Mouse (Mus musculus) neural tube, embryonic 15.5 days (tissue): ENCODE data around the gene Amotl1. TPM values are rescaled to one million over a fixed set of nuclear protein-coding genes. Genes with fewer than 3 reads are reported as not detected.
"Not testable (repeated sequence)": the region's sequence is repeated elsewhere in the genome, so short reads cannot be mapped to it uniquely, and the experiment has no call there.

ENCODE experiments used
- ATAC-seq: fragments of 200-750 bp; cut with Nextera tagmentation; 2 replicates; pipeline ENCODE4 v1.8.0; 2017; ENCODE audit warnings: mild to moderate bottlenecking, moderate TSS enrichment, moderate library complexity; ENCODE audit not compliant: low FRiP score
- H3K27ac ChIP-seq: fragments of 300-500 bp; sonication (generic); replicated peaks from 2 replicates; pipeline ENCODE4 v1.5.1; 2015; ENCODE audit warnings: mild to moderate bottlenecking, inconsistent platforms
- H3K27me3 ChIP-seq: fragments of 300-500 bp; sonication (generic); replicated peaks from 2 replicates; pipeline ENCODE4 v1.6.1; 2015; ENCODE audit warnings: inconsistent platforms
- H3K36me3 ChIP-seq: fragments of 300-500 bp; sonication (generic); 2 replicates; pipeline ENCODE4 v1.6.1; 2015; ENCODE audit warnings: inconsistent platforms
- H3K4me1 ChIP-seq: fragments of 300-500 bp; sonication (generic); 2 replicates; pipeline ENCODE4 v1.6.1; 2015; ENCODE audit warnings: inconsistent platforms
- H3K4me2 ChIP-seq: fragments of 300-500 bp; sonication (generic); 2 replicates; pipeline ENCODE4 v1.6.1; 2015; ENCODE audit warnings: inconsistent platforms, mild to moderate bottlenecking, moderate library complexity
- H3K4me3 ChIP-seq: fragments of 300-500 bp; sonication (generic); replicated peaks from 2 replicates; pipeline ENCODE4 v1.5.1; 2015; ENCODE audit warnings: mild to moderate bottlenecking, inconsistent platforms
- H3K9ac ChIP-seq: fragments of 300-500 bp; sonication (generic); replicated peaks from 2 replicates; pipeline ENCODE4 v1.6.1; 2015; ENCODE audit warnings: mild to moderate bottlenecking, inconsistent platforms
- H3K9me3 ChIP-seq: fragments of 300-500 bp; sonication (generic); replicated peaks from 2 replicates; pipeline ENCODE4 v1.6.1; 2016; ENCODE audit warnings: inconsistent platforms
- WGBS: fragments of 180-500 bp; shearing (Covaris S2); methylation state at CpG from one replicate; pipeline ENCODE4 v1.1.7; 2015; ENCODE audit warnings: mixed read lengths; 5-methylcytosine and 5-hydroxymethylcytosine counted together
- polyA plus RNA-seq: library from polyadenylated mRNA; unstranded; fragments of >200 nt; fragmentation: Nextera tagmentation; extraction: Ambion mirVana; gene quantifications from 2 replicates; pipeline ENCODE4 v1.2.1, GENCODE M21; 2015

The Amotl1 gene
- polyA plus RNA-seq, result 6.8 and 9.3 TPM in 2 replicates

DNA sequence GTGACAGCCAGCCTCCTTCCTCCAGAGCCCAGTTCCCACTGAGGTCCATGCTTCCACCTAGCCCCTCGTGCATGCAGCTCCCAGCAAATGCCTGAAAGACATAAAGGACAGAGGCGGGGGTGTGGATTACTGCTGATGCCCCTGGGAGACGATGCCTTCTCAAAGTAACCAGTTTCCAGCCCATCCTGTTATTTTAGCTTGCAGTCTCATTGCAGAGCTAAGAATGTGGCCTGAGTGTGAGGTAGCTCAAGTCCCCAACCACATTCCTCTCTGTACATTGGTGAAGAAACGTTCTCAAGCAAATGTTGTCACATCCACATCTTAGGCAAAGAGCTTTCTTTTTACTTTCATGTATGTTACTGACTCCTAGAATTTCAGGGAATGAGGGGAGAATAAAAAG lies at the start of gene Amotl1:
Gene Amotl1, minus strand, starts transcription at position 101 of the 400 bp plus-strand sequence.
- peaks cover 15% of the 10 kb centered on the region for H3K4me1 ChIP-seq
- H3K36me3 ChIP-seq, result no peaks in the 10 kb centered on the region
- no peak within 1 kb of the TSS for H3K4me2 ChIP-seq
- H3K27ac ChIP-seq, result no peak within 1 kb of the TSS
- H3K9ac ChIP-seq, result no peak within 1 kb of the TSS
- no peaks in the 10 kb centered on the region for H3K27me3 ChIP-seq
- no peak for ATAC-seq
- WGBS, result 63% methylated on average over 4 of the region's 4 CpGs
- H3K4me3 ChIP-seq, result no peak within 1 kb of the TSS
- no peaks in the 10 kb centered on the region for H3K9me3 ChIP-seq

- ATAC-seq, result no peak
- 84% methylated on average over 12 of the region's 12 CpGs for WGBS
- H3K4me3 ChIP-seq, result no peak overlapping the region
- H3K4me1 ChIP-seq, result no peaks in the 10 kb centered on the region
- no peak overlapping the region for H3K9ac ChIP-seq
- no peaks in the 10 kb centered on the region for H3K9me3 ChIP-seq
- H3K4me2 ChIP-seq, result no peak overlapping the region
- H3K27ac ChIP-seq, result no peak overlapping the region
- H3K27me3 ChIP-seq, result no peaks in the 10 kb centered on the region
- H3K36me3 ChIP-seq, result no peaks in the 10 kb centered on the region
These were observed 44.7 kb upstream of the Amotl1 start for GRCm38 (mm10) chr9:14689376-14690108.

- no peaks in the 10 kb centered on the region for H3K9me3 ChIP-seq
- WGBS, result 49% methylated on average over 4 of the region's 4 CpGs
- no peaks in the 10 kb centered on the region for H3K27me3 ChIP-seq
- no peaks in the 10 kb centered on the region for H3K4me1 ChIP-seq
- no peak overlapping the region for H3K4me3 ChIP-seq
- no peak for ATAC-seq
- no peak overlapping the region for H3K9ac ChIP-seq
- no peak overlapping the region for H3K27ac ChIP-seq
- H3K36me3 ChIP-seq, result no peaks in the 10 kb centered on the region
- no peak overlapping the region for H3K4me2 ChIP-seq
These were observed 39.5 kb upstream of the Amotl1 start for GRCm38 (mm10) chr9:14684363-14684762.

DNA sequence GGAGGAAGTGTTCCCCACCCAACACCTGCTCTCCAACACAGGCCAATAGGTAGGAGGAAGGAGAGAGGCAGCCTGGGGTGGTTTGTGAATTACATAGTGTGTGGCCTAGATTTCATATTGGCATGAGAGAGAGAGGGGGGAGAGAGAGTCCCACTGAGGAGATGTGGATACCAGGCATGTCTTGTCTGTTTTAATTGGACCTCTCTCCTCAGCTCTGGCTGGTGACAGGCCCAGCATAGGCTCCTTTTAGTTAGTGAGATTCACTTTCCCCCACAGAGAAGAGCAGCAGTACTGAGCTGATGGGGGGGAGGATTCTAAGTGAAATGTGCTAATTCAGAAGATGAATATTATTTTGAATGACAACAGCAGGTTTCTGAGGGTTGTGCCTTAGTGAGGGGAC lies 37.9 kb upstream of the Amotl1 start:
- no peak overlapping the region for H3K9ac ChIP-seq
- H3K4me3 ChIP-seq, result no peak overlapping the region
- no peaks in the 10 kb centered on the region for H3K27me3 ChIP-seq
- ATAC-seq, result no peak
- no peaks in the 10 kb centered on the region for H3K36me3 ChIP-seq
- H3K9me3 ChIP-seq, result no peaks in the 10 kb centered on the region
- no peaks in the 10 kb centered on the region for H3K4me1 ChIP-seq
- H3K27ac ChIP-seq, result no peak overlapping the region
- H3K4me2 ChIP-seq, result no peak overlapping the region

DNA sequence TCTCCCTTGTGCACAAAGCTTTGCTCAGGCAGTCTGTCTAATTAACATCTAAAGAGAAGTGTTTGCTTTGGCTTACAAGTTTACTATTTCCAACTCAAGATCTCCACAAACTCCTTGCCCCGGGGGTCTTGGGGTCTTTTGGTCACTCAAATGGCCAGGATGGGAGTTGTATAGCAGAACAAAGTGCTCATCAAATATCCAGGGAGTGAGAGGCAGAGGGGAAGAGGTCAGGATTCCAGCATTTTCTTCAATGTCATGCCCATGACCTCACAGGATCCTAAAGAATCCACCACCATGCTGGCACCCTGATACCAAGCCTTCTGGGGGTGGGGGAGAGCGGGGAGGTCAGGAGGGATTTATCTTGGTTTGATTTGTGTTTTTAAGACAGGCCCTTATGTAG lies 35.7 kb upstream of the Amotl1 start:
- Histone ChIP-seq H3K4me3 (no peak overlapping the region), H3K27ac (no peak overlapping the region), H3K9ac (no peak overlapping the region), H3K27me3 (no peaks in the 10 kb centered on the region), H3K9me3 (no peaks in the 10 kb centered on the region), H3K4me2 (no peak overlapping the region), H3K4me1 (no peaks in the 10 kb centered on the region), H3K36me3 (no peaks in the 10 kb centered on the region)
- ATAC-seq, result no peak
- WGBS, result 57% methylated on average over 2 of the region's 2 CpGs

- no peak overlapping the region for H3K4me3 ChIP-seq
- 69% methylated on average over 9 of the region's 9 CpGs for WGBS
- H3K27ac ChIP-seq, result no peak overlapping the region
- no peak overlapping the region for H3K9ac ChIP-seq
- H3K27me3 ChIP-seq, result no peaks in the 10 kb centered on the region
- H3K4me2 ChIP-seq, result no peak overlapping the region
- H3K4me1 ChIP-seq, result no peaks in the 10 kb centered on the region
- H3K9me3 ChIP-seq, result no peaks in the 10 kb centered on the region
- no peak for ATAC-seq
- no peaks in the 10 kb centered on the region for H3K36me3 ChIP-seq
These were observed 31.1 kb upstream of the Amotl1 start for GRCm38 (mm10) chr9:14675707-14676691.

- H3K36me3 ChIP-seq, result no peaks in the 10 kb centered on the region
- H3K4me2 ChIP-seq, result no peak overlapping the region
- no peaks in the 10 kb centered on the region for H3K9me3 ChIP-seq
- H3K9ac ChIP-seq, result no peak overlapping the region
- no peak for ATAC-seq
- WGBS, result 93% methylated on average over 8 of the region's 8 CpGs
- no peak overlapping the region for H3K4me3 ChIP-seq
- H3K27ac ChIP-seq, result no peak overlapping the region
- H3K4me1 ChIP-seq, result no peaks in the 10 kb centered on the region
- no peaks in the 10 kb centered on the region for H3K27me3 ChIP-seq
These were observed 29.6 kb upstream of the Amotl1 start for GRCm38 (mm10) chr9:14674506-14674905.

GRCm38 (mm10) chr9:14673109-14673508 lies 28.3 kb upstream of the Amotl1 start:
- Histone ChIP-seq H3K27ac (no peak overlapping the region), H3K9ac (no peak overlapping the region), H3K4me1 (no peaks in the 10 kb centered on the region), H3K9me3 (no peaks in the 10 kb centered on the region), H3K36me3 (no peaks in the 10 kb centered on the region), H3K27me3 (no peaks in the 10 kb centered on the region), H3K4me2 (no peak overlapping the region), H3K4me3 (no peak overlapping the region)
- no peak for ATAC-seq
- WGBS, result 87% methylated on average over 4 of the region's 4 CpGs

GRCm38 (mm10) chr9:14671965-14672364 lies 27.1 kb upstream of the Amotl1 start:
- H3K27ac ChIP-seq, H3K4me1 ChIP-seq, ATAC-seq, H3K9ac ChIP-seq, H3K36me3 ChIP-seq, H3K4me2 ChIP-seq, H3K9me3 ChIP-seq, H3K27me3 ChIP-seq, H3K4me3 ChIP-seq: not testable (repeated sequence)
- WGBS, result 42% methylated on average over 5 of the region's 5 CpGs

GRCm38 (mm10) chr9:14668382-14668781 lies 23.5 kb upstream of the Amotl1 start:
- no peaks in the 10 kb centered on the region for H3K36me3 ChIP-seq
- no peaks in the 10 kb centered on the region for H3K27me3 ChIP-seq
- H3K9me3 ChIP-seq, result no peaks in the 10 kb centered on the region
- no peak overlapping the region for H3K4me2 ChIP-seq
- H3K9ac ChIP-seq, result no peak overlapping the region
- H3K27ac ChIP-seq, result no peak overlapping the region
- 80% methylated on average over 3 of the region's 3 CpGs for whole genome bisulfite sequencing
- H3K4me1 ChIP-seq, result no peaks in the 10 kb centered on the region
- ATAC-seq, result no peak
- no peak overlapping the region for H3K4me3 ChIP-seq

GRCm38 (mm10) chr9:14666071-14666470 lies 21.2 kb upstream of the Amotl1 start:
- Histone ChIP-seq H3K4me1 (no peaks in the 10 kb centered on the region), H3K27ac (no peak overlapping the region), H3K4me3 (no peak overlapping the region), H3K9ac (no peak overlapping the region), H3K4me2 (no peak overlapping the region), H3K9me3 (no peaks in the 10 kb centered on the region), H3K36me3 (no peaks in the 10 kb centered on the region), H3K27me3 (no peaks in the 10 kb centered on the region)
- 92% methylated on average over 3 of the region's 3 CpGs for WGBS
- no peak for ATAC-seq

GRCm38 (mm10) chr9:14663591-14663990 lies 18.7 kb upstream of the Amotl1 start:
- no peaks in the 10 kb centered on the region for H3K36me3 ChIP-seq
- no peaks in the 10 kb centered on the region for H3K27me3 ChIP-seq
- H3K4me3 ChIP-seq, result no peak overlapping the region
- no peak overlapping the region for H3K27ac ChIP-seq
- H3K9ac ChIP-seq, result no peak overlapping the region
- H3K9me3 ChIP-seq, result no peaks in the 10 kb centered on the region
- ATAC-seq, result no peak
- no peak overlapping the region for H3K4me2 ChIP-seq
- no peaks in the 10 kb centered on the region for H3K4me1 ChIP-seq
- WGBS, result 94% methylated on average over 2 of the region's 2 CpGs
